Mouse (Mus musculus) heart, postnatal 0 days (tissue): Measurements from ENCODE around the gene Syt2. TPM values are rescaled to one million over a fixed set of nuclear protein-coding genes. Genes with fewer than 3 reads are reported as not detected.

Experiments used
- ATAC-seq: fragments of 200-750 bp; cut with Nextera tagmentation; 2 replicates; pipeline ENCODE4 v1.8.0; 2017; ENCODE audit warnings: low read depth, moderate number of reproducible peaks, moderate library complexity; ENCODE audit not compliant: insufficient read depth
- DNase-seq: peaks from one replicate; pipeline ENCODE4 v3.0.0-alpha.2; 2016; ENCODE audit warnings: low spot score
- H3K27ac ChIP-seq: fragments of 300-500 bp; sonication (generic); 2 replicates; pipeline ENCODE4 v1.5.1; 2014; ENCODE audit warnings: low read depth, mild to moderate bottlenecking
- H3K27me3 ChIP-seq: fragments of 300-500 bp; sonication (generic); 2 replicates; pipeline ENCODE4 v1.6.1; 2014; ENCODE audit warnings: low read length, mixed read lengths; ENCODE audit not compliant: control insufficient read depth, insufficient read depth
- H3K36me3 ChIP-seq: fragments of 300-500 bp; sonication (generic); replicated peaks from 2 replicates; pipeline ENCODE4 v1.6.1; 2014; ENCODE audit warnings: low read length, mixed read lengths; ENCODE audit not compliant: control insufficient read depth, insufficient read depth
- H3K4me1 ChIP-seq: fragments of 300-500 bp; sonication (generic); 2 replicates; pipeline ENCODE4 v1.6.1; 2014; ENCODE audit warnings: antibody characterized with exemption; ENCODE audit not compliant: control insufficient read depth, insufficient read depth
- H3K4me2 ChIP-seq: fragments of 300-500 bp; sonication (generic); 2 replicates; pipeline ENCODE4 v1.6.1; 2014; ENCODE audit warnings: low read depth, mild to moderate bottlenecking, low read length, moderate library complexity
- H3K4me3 ChIP-seq: fragments of 300-500 bp; sonication (generic); 2 replicates; pipeline ENCODE4 v1.5.1; 2014; ENCODE audit warnings: low read depth, low read length
- H3K9ac ChIP-seq: fragments of 300-500 bp; sonication (generic); replicated peaks from 2 replicates; pipeline ENCODE4 v1.6.1; 2014; ENCODE audit warnings: low read depth, low read length, mixed read lengths
- H3K9me3 ChIP-seq: fragments of 300-500 bp; sonication (generic); replicated peaks from 2 replicates; pipeline ENCODE4 v1.6.1; 2016; ENCODE audit warnings: low read length; ENCODE audit not compliant: control insufficient read depth
- CTCF ChIP-seq: IDR thresholded peaks from 2 replicates; pipeline ENCODE4 v1.5.1; 2016; ENCODE audit warnings: antibody characterized with exemption, control low read depth, low read depth
- EP300 ChIP-seq: IDR thresholded peaks from 2 replicates; pipeline ENCODE4 v1.6.1; 2016; ENCODE audit warnings: antibody characterized with exemption, low read depth
- WGBS: fragments of 180-500 bp; shearing (Covaris S2); extraction: QIAGEN DNeasy Blood & Tissue Kit; methylation state at CpG from one replicate; pipeline ENCODE4 v1.1.7; 2014; 5-methylcytosine and 5-hydroxymethylcytosine counted together
- polyA plus RNA-seq: library from polyadenylated mRNA; unstranded; fragments of >200 nt; fragmentation: Nextera tagmentation; extraction: Ambion mirVana; gene quantifications from 2 replicates; pipeline ENCODE4 v1.2.1, GENCODE M21; 2015
- total RNA-seq: library from RNA; depleted of rRNA; stranded (reverse); fragments of >200 nt; gene quantifications from 2 replicates; pipeline ENCODE4 v1.2.3, GENCODE M21; 2014; ENCODE audit warnings: low replicate concordance

The Syt2 gene
- total and polyA plus RNA-seq, 2 experiments from 2014 or later = 0.03 to 0.53 TPM

DNA sequence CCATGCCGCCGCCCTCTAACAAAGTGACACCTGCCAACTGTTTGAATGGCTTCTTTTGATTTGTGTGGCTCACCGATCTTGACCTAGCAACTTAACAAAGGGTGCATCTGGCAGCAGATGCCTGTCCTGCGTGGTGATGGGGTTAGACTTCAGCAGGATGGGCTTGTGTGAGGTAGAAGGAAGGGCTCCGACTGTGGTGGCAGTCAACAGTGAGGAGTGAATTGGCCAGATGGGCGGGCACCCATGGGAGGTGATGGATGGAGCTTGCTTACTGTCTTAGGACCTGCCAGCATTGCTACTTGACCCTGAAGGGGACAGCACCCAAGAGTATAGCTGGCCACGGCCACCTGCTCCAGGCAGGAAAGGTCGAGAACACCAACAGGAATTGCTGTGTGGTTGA is 67.7 kb downstream of the Syt2 start:
- DNase-seq (no peak), ATAC-seq (no peak)
- TF ChIP-seq CTCF = no peak
- no peak for TF ChIP-seq EP300
- Histone ChIP-seq H3K4me2 (no peak overlapping the region), H3K4me3 (no peak overlapping the region), H3K36me3 (no peaks in the 10 kb centered on the region), H3K4me1 (peaks cover 2% of the 10 kb centered on the region; the same call in 1 of the 2 replicates), H3K27me3 (peaks cover 41% of the 10 kb centered on the region), H3K9me3 (no peaks in the 10 kb centered on the region), H3K27ac (no peak overlapping the region), H3K9ac (no peak overlapping the region)
- 73% methylated on average over 8 of the region's 8 CpGs for WGBS

DNA sequence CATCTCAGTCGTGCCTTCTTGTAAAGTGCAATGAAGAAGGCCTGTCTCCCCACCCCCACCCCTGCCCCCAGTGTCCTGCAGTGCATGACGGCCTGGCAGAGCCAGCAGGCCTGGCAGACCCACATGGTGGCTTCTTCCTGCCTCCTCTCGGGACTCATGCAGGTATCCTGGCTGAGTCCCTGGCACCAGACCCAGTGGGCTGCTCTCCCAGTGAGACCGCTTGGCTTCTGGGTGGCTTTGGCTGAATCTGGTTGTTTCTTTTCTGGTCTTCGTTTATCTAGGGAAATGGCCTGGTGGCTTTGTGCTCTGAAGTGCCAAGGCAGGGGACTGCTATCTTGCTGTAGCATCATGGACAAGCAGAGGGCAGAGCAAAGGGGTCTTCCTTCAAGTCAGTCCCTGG is 68.6 kb downstream of the Syt2 start:
- 50% methylated on average over 5 of the region's 5 CpGs for WGBS
- Histone ChIP-seq H3K36me3 (no peaks in the 10 kb centered on the region), H3K9ac (no peak overlapping the region), H3K27me3 (peaks cover 32% of the 10 kb centered on the region; the same call in 1 of the 2 replicates), H3K9me3 (no peaks in the 10 kb centered on the region), H3K4me1 (no peaks in the 10 kb centered on the region), H3K4me3 (no peak overlapping the region), H3K27ac (no peak overlapping the region), H3K4me2 (no peak overlapping the region)
- no peak for ATAC-seq
- DNase-seq = no peak
- no peak for TF ChIP-seq CTCF
- no peak for TF ChIP-seq EP300

GRCm38 (mm10) chr1:134719718-134720304 is 73.3 kb downstream of the Syt2 start:
- H3K27me3 ChIP-seq = 0 out of 2 replicates have a peak, but pooled peaks cover 2% of the 10 kb centered on the region
- no peaks in the 10 kb centered on the region for H3K9me3 ChIP-seq
- H3K4me1 ChIP-seq = no peaks in the 10 kb centered on the region
- no peak overlapping the region for H3K4me2 ChIP-seq
- WGBS = 47% methylated on average over 12 of the region's 12 CpGs
- DNase-seq = no peak
- no peak for TF ChIP-seq EP300
- no peak for TF ChIP-seq CTCF
- H3K27ac ChIP-seq = no peak overlapping the region
- no peak overlapping the region for H3K9ac ChIP-seq
- no peak for ATAC-seq
- no peaks in the 10 kb centered on the region for H3K36me3 ChIP-seq
- H3K4me3 ChIP-seq = no peak overlapping the region

DNA sequence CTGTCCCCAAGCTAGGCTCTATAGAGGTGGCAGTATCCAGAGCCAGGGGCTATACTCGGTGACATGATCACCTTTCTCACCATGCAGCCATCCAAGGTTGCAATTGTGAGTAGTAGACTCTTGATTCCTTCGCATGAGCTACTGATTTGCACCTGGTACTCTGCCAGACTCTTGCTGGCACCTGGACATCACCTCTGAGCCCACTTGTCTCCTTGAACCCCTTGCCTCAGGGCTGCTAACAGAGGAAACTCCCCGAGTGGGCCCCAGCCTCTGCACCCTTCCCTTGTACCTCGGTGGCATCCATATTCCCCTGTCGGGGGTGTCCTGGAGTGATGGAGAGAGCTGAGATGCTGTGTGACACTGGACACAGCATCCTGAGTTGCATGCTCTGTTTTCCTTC is 75.0 kb downstream of the Syt2 start:
- no peaks in the 10 kb centered on the region for H3K36me3 ChIP-seq
- H3K9me3 ChIP-seq = no peaks in the 10 kb centered on the region
- no peak overlapping the region for H3K27ac ChIP-seq
- no peaks in the 10 kb centered on the region for H3K4me1 ChIP-seq
- H3K27me3 ChIP-seq = 0 out of 2 replicates have a peak, but pooled peaks cover 2% of the 10 kb centered on the region
- ATAC-seq (no peak), DNase-seq (no peak)
- no peak overlapping the region for H3K4me3 ChIP-seq
- no peak overlapping the region for H3K4me2 ChIP-seq
- WGBS = 73% methylated on average over 5 of the region's 5 CpGs
- TF ChIP-seq CTCF (no peak), EP300 (no peak)
- no peak overlapping the region for H3K9ac ChIP-seq

DNA sequence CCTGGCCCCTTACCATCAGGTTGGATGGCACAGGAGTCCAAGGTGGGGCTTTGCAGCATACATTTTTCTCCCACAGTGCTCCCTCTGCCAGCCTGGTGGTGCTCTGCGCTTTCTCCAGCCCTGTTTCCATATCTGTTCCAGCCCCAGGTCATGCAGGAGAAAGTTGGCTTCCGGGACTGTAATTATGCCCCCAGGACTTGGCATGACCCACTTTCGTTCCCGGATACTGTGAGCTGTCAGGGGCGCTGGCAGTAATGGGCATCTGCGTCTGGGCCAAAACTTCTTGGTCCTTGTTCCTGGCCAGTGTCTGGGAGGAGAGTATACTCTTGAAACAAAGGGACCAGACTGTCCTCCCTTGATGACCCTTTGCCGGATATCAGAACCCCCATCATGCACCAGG is 76.4 kb downstream of the Syt2 start:
- Histone ChIP-seq H3K27ac (no peak overlapping the region), H3K4me3 (no peak overlapping the region), H3K4me1 (no peaks in the 10 kb centered on the region), H3K4me2 (no peak overlapping the region), H3K9me3 (no peaks in the 10 kb centered on the region), H3K9ac (no peak overlapping the region), H3K36me3 (no peaks in the 10 kb centered on the region), H3K27me3 (0 out of 2 replicates have a peak, but pooled peaks cover 2% of the 10 kb centered on the region)
- TF ChIP-seq CTCF = no peak
- no peak for TF ChIP-seq EP300
- ATAC-seq = no peak
- WGBS = 82% methylated on average over 7 of the region's 7 CpGs
- DNase-seq = no peak

- H3K4me2 ChIP-seq = no peak overlapping the region
- no peaks in the 10 kb centered on the region for H3K4me1 ChIP-seq
- H3K9me3 ChIP-seq = no peaks in the 10 kb centered on the region
- TF ChIP-seq CTCF (peak; percentile 65), EP300 (no peak)
- H3K9ac ChIP-seq = no peak overlapping the region
- 36% methylated on average over 5 of the region's 5 CpGs for WGBS
- no peak overlapping the region for H3K4me3 ChIP-seq
- 0 out of 2 replicates have a peak, but pooled peaks cover 2% of the 10 kb centered on the region for H3K27me3 ChIP-seq
- H3K27ac ChIP-seq = no peak overlapping the region
- DNase-seq (peak; percentile 29), ATAC-seq (peak; percentile 55; the same call in 1 of the 2 replicates)
- no peaks in the 10 kb centered on the region for H3K36me3 ChIP-seq
These were observed 78.8 kb downstream of the Syt2 start for GRCm38 (mm10) chr1:134725276-134725675.
